20 mouse cellular contexts compared by ENCODE assay signal in the genomic region with DNA sequence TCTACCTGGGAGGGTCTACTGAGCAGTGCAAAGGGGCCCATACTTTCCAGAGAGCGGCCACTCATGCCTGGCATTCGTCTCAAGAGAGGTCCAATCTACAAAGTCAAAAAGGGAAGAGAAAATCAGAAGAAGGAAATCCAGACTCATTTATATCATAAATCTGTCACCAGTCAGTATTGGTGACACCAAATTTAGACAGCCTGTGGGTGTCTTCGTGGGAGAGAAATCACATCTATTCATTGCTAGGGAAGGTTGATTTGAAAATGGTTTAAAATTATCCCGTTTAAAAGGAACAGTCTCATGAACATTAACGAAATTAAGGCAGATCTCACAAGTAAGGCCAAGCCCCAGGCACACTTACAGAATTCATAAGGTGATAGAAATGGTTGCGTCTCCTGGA.
"Had no signal": no experiment of that assay in that cellular context is flagged by ENCODE, and none has a peak within 500 bp of the region (broad histone marks: within the 10 kb centered on the region; RNA-seq: fewer than 3 reads in every experiment).

No protein-coding gene starts in this region.

- H3K9me3 ChIP-seq: midbrain, embryonic 12.5 days; midbrain, embryonic 15.5 days; neural tube, embryonic 13.5 days had no signal

- H3K4me3 ChIP-seq: midbrain, embryonic 12.5 days; midbrain, embryonic 15.5 days; myocyte; neural tube, embryonic 13.5 days had no signal

- ATAC-seq: inflammation-experienced regulatory T-cells, adult 6 months; intestine, embryonic 16.5 days; liver, postnatal 0 days; lung, postnatal 0 days; midbrain, embryonic 15.5 days had no signal

- H3K27ac ChIP-seq: liver, embryonic 14.5 days; macrophage; midbrain, embryonic 12.5 days; midbrain, embryonic 15.5 days; neural tube, embryonic 13.5 days; stomach, postnatal 0 days had no signal

- H3K4me1 ChIP-seq: midbrain, embryonic 15.5 days had no signal

- DNase-seq: kidney, adult 18-20 months; kidney, adult 9 months; kidney, postnatal 14 days; kidney, postnatal 4 days; liver, postnatal 0 days; lung, embryonic 14.5 days; retina, postnatal 1 day; right cerebral cortex, postnatal 14 days; right cerebral cortex, postnatal 4 days; thymus, postnatal 25 days had no signal

- H3K36me3 ChIP-seq: midbrain, embryonic 12.5 days; midbrain, embryonic 15.5 days; neural tube, embryonic 13.5 days had no signal

- H3K4me2 ChIP-seq: lung, embryonic 14.5 days; midbrain, embryonic 12.5 days; midbrain, embryonic 15.5 days; neural tube, embryonic 13.5 days had no signal

- H3K27me3 ChIP-seq: midbrain, embryonic 12.5 days; midbrain, embryonic 15.5 days; neural tube, embryonic 13.5 days had no signal

- H3K9ac ChIP-seq: liver, embryonic 14.5 days; liver, postnatal 0 days; lung, embryonic 14.5 days; midbrain, embryonic 12.5 days; midbrain, embryonic 15.5 days; neural tube, embryonic 13.5 days had no signal
